Mouse (Mus musculus) cerebellum, adult 2 months (tissue): ENCODE results near the gene Uba52. TPM values are rescaled to one million over a fixed set of nuclear protein-coding genes. Genes with fewer than 3 reads are reported as not detected.
A peak's percentile ranks its signal among the peaks of the same experiment; 100 is the strongest.

ENCODE experiments used
- DNase-seq, 2 experiments: peaks; one replicate each; pipeline ENCODE4 v3.0.0; 2021
- H3K27ac ChIP-seq: fragments of 200-500 bp; 2 replicates; pipeline ENCODE4 v1.5.1; 2012; ENCODE audit warnings: low read length, control low read depth, inconsistent platforms; ENCODE audit not compliant: insufficient read depth
- H3K27me3 ChIP-seq: fragments of 200-500 bp; 2 replicates; pipeline ENCODE4 v1.6.1; 2012; ENCODE audit warnings: inconsistent platforms, mild to moderate bottlenecking, low read length, moderate library complexity; ENCODE audit not compliant: control insufficient read depth, insufficient read depth
- H3K4me1 ChIP-seq: fragments of 200-500 bp; 2 replicates; pipeline ENCODE4 v1.6.1; 2011; ENCODE audit warnings: low read length; ENCODE audit not compliant: control insufficient read depth, insufficient read depth
- H3K4me3 ChIP-seq: fragments of 200-500 bp; replicated peaks from 2 replicates; pipeline ENCODE3; 2011; ENCODE audit warnings: mild to moderate bottlenecking, low read depth, low read length, control low read depth; ENCODE audit not compliant: insufficient read depth
- CTCF ChIP-seq: fragments of 200-500 bp; IDR thresholded peaks from 2 replicates; pipeline ENCODE4 v1.5.1; 2011; ENCODE audit warnings: low read depth, mild to moderate bottlenecking, control low read depth, low read length, moderate library complexity, borderline replicate concordance; ENCODE audit not compliant: insufficient read depth
- POLR2A ChIP-seq: fragments of 200-500 bp; IDR thresholded peaks from 2 replicates; pipeline ENCODE4 v1.6.1; 2011; ENCODE audit warnings: low read length, control low read depth, borderline replicate concordance; ENCODE audit not compliant: insufficient read depth
- WGBS: fragments of 180-500 bp; shearing (Covaris S2); methylation state at CpG from one replicate; pipeline ENCODE4 v1.1.7; 2018; 5-methylcytosine and 5-hydroxymethylcytosine counted together
- polyA plus RNA-seq: library from polyadenylated mRNA; depleted of rRNA; stranded (reverse); fragments of >200 nt; gene quantifications from 2 replicates; pipeline ENCODE4 v1.2.3, GENCODE M21; 2012; rRNA removed

Gene Uba52
- polyA plus RNA-seq, 1 experiment = 977 TPM

DNA sequence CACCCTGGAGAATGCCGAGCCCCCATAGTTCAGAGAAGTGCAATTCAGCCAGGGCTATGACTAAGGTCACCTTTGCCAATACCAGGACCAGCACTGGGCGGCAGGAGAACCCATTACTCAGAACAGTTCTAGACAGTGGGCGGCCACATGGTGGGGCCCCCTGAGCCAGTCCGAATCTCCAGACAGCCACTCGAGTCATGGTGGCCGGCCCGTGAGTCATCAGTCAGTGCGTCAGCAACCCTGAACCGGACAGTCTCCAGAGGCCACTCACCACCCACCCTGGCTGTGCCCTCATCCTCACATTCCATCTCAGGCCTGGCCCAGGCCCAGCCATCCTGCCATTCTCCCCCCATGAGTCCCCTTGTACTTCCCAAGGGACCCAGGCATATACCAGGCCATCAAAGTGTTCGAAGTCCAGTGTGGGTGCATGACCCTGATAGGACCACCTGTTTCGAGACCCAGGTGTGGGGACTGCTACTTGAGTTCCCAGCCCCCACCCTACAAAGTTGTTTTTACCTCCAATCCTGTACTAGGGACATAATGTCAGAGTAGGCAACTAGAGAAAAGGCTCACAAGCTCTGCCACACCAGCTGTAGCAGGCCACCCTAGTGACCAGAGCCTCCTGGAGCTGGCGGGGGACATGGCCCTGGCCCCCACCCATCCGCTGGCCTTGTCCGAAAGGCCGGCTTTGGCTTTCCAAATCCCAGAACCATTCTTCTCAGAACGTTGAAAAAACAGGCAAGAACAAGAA is 48.7 kb downstream of the Uba52 start:
- TF ChIP-seq CTCF (no peak), POLR2A (no peak)
- no peak for DNase-seq
- Histone ChIP-seq H3K4me1 (peaks cover 76% of the 10 kb centered on the region), H3K27ac (no peak overlapping the region), H3K27me3 (no peaks in the 10 kb centered on the region), H3K4me3 (no peak overlapping the region)
- WGBS = 89% methylated on average over 16 of the region's 16 CpGs

DNA sequence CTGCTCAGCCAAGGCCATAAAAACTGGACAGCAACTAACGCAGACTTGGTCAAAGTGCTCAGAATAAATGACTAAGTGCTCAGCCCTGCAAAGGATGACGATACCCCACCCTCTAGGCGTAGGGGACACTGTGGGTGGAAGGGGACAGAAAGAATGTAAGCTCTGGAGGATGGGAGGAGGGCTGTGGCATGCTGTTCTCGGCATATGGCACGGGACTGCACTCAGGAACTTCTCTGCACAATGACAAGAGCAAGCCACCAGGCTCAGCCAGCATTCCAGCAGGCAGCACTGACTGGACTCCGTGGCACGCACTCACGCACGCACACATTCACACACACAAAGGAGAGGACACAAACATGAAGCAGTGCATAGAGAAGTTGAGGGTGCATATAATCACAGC is 50.0 kb downstream of the Uba52 start:
- Histone ChIP-seq H3K4me3 (no peak overlapping the region), H3K4me1 (peaks cover 72% of the 10 kb centered on the region), H3K27me3 (no peaks in the 10 kb centered on the region), H3K27ac (peak overlapping the region; percentile 35)
- TF ChIP-seq CTCF (no peak), POLR2A (no peak)
- 11% methylated on average over 9 of the region's 9 CpGs for WGBS
- DNase-seq = peak; percentile 69 to 77

DNA sequence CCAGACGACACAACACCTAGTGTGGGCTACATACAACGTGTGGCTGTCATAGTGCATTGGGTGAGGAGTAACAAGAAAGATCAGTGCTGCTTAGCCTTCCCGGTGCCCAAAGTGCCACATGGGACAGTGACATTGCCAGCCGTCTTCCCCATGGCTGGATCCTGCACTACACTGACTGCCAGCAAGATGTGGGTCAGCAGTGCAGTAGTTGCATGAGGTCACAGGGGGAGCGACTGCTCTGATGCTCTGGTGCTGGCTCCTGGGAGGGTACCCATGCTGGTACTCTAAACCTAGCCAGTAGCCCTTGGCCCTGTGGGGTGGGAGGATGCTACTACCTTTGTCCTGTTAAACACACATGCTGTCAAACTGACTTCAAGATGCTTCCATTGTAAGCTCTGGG is 50.4 kb downstream of the Uba52 start:
- TF ChIP-seq CTCF (no peak), POLR2A (no peak)
- no peak for DNase-seq
- WGBS = 18% methylated on average over 5 of the region's 5 CpGs
- Histone ChIP-seq H3K4me1 (peaks cover 71% of the 10 kb centered on the region), H3K4me3 (no peak overlapping the region), H3K27me3 (no peaks in the 10 kb centered on the region), H3K27ac (peak overlapping the region; percentile 35)

DNA sequence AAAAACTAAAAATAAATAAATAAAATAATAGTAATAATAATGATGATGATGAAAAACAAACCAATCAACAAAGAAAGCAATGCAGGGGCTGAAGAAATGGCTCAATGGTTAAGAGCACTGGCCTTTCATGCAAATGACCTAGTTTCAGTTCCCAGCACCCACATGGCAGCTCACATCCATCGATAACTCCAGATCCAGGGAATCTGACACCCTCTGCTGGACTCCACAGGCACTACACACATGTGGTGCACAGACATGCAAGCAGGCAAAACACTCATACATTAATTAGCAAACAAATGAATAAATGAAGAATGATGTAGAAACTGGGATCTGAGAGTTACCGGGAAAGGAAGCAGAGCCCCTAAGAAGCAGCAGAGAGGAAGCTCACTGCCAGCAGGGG is 51.0 kb downstream of the Uba52 start:
- TF ChIP-seq POLR2A (no peak), CTCF (0 out of 2 replicates have a peak, but pooled peaks have one; percentile 28)
- DNase-seq = no peak
- no peaks in the 10 kb centered on the region for H3K27me3 ChIP-seq
- H3K4me1 ChIP-seq = peaks cover 67% of the 10 kb centered on the region
- H3K4me3 ChIP-seq = no peak overlapping the region
- H3K27ac ChIP-seq = peak overlapping the region; percentile 35
- 89% methylated on average over 2 of the region's 2 CpGs for WGBS

- DNase-seq = peak in 1 of 2 experiments; percentile 25
- Histone ChIP-seq H3K4me1 (peaks cover 67% of the 10 kb centered on the region), H3K4me3 (no peak overlapping the region), H3K27ac (peak overlapping the region; percentile 17; the same call in 1 of the 2 replicates), H3K27me3 (no peaks in the 10 kb centered on the region)
- 39% methylated on average over 3 of the region's 3 CpGs for WGBS
- no peak for TF ChIP-seq POLR2A
- no peak for TF ChIP-seq CTCF
Observed at GRCm38 (mm10) chr8:70458462-70458861, 52.1 kb downstream of the Uba52 start.

Other genes with a start within 250 kb of the Uba52 start
- 262 and 322 TPM in 2 replicates for gene Homer3, start 228.0 kb downstream of the Uba52 start, polyA plus RNA-seq
- gene Ddx49, start 208.3 kb downstream of the Uba52 start, polyA plus RNA-seq = 42.9 and 45.0 TPM in 2 replicates
- gene Cope, start 208.3 kb downstream of the Uba52 start, polyA plus RNA-seq = 286 and 287 TPM in 2 replicates
- gene Cers1, start 195.0 kb downstream of the Uba52 start, polyA plus RNA-seq = 55.5 and 56.8 TPM in 2 replicates
- 19.1 and 21.0 TPM in 2 replicates for gene Gdf1, start 181.0 kb downstream of the Uba52 start, polyA plus RNA-seq
- gene Upf1, start 157.5 kb downstream of the Uba52 start, polyA plus RNA-seq = 37.9 and 41.3 TPM in 2 replicates
- gene Comp, start 137.2 kb downstream of the Uba52 start, polyA plus RNA-seq = 2.2 and 3.1 TPM in 2 replicates
- 90.2 and 105 TPM in 2 replicates for gene Crtc1, start 71.2 kb downstream of the Uba52 start, polyA plus RNA-seq
- 62.4 and 68.5 TPM in 2 replicates for gene Klhl26, start 33.8 kb downstream of the Uba52 start, polyA plus RNA-seq
- gene Tmem59l, start 23.4 kb downstream of the Uba52 start, polyA plus RNA-seq = 524 and 552 TPM in 2 replicates
- gene Crlf1, start 17.6 kb downstream of the Uba52 start, polyA plus RNA-seq = 3.8 and 4.0 TPM in 2 replicates
- gene Rex1bd, start 4.0 kb downstream of the Uba52 start, polyA plus RNA-seq = 184 and 189 TPM in 2 replicates
- 531 and 552 TPM in 2 replicates for gene Fkbp8, start 16.9 kb upstream of the Uba52 start, polyA plus RNA-seq
- gene Kxd1, start 17.2 kb upstream of the Uba52 start, polyA plus RNA-seq = 63.4 and 65.9 TPM in 2 replicates
- gene Ell, start 28.7 kb upstream of the Uba52 start, polyA plus RNA-seq = 27.9 and 29.1 TPM in 2 replicates
- 55.3 and 61.4 TPM in 2 replicates for gene Isyna1, start 83.6 kb upstream of the Uba52 start, polyA plus RNA-seq
- 172 and 181 TPM in 2 replicates for gene Ssbp4, start 98.1 kb upstream of the Uba52 start, polyA plus RNA-seq
- gene Lrrc25, start 105.4 kb upstream of the Uba52 start, polyA plus RNA-seq = 0.30 and 0.33 TPM in 2 replicates
- 0.28 and 0.51 TPM in 2 replicates for gene Gdf15, start 121.7 kb upstream of the Uba52 start, polyA plus RNA-seq
- gene Pgpep1, start 149.6 kb upstream of the Uba52 start, polyA plus RNA-seq = 28.3 and 32.5 TPM in 2 replicates
- gene Lsm4, start 162.4 kb upstream of the Uba52 start, polyA plus RNA-seq = 113 and 117 TPM in 2 replicates
- 252 and 274 TPM in 2 replicates for gene Jund, start 188.1 kb upstream of the Uba52 start, polyA plus RNA-seq
- 0.08 and 0.11 TPM in 2 replicates for gene Iqcn, start 192.7 kb upstream of the Uba52 start, polyA plus RNA-seq
- 0.13 TPM in 1 of 2 replicates, not detected in the other for gene Gm3336, start 207.7 kb upstream of the Uba52 start, polyA plus RNA-seq
- gene Pde4c, start 212.9 kb upstream of the Uba52 start, polyA plus RNA-seq = 2.5 and 3.0 TPM in 2 replicates
- 1,156 and 1,176 TPM in 2 replicates for gene Rab3a, start 243.9 kb upstream of the Uba52 start, polyA plus RNA-seq